Mouse (Mus musculus) CD4-positive, CD25-positive, alpha-beta regulatory T cell, adult 2 months (primary cell): ENCODE data around the gene Rnf186.
"Not testable (repeated sequence)": the region's sequence is repeated elsewhere in the genome, so short reads cannot be mapped to it uniquely, and the experiment has no call there.

ENCODE experiments used
- DNase-seq: peaks from one replicate; pipeline ENCODE4 v3.0.0-alpha.2; 2012; ENCODE audit warnings: low read depth, low spot score

The Rnf186 gene

DNA sequence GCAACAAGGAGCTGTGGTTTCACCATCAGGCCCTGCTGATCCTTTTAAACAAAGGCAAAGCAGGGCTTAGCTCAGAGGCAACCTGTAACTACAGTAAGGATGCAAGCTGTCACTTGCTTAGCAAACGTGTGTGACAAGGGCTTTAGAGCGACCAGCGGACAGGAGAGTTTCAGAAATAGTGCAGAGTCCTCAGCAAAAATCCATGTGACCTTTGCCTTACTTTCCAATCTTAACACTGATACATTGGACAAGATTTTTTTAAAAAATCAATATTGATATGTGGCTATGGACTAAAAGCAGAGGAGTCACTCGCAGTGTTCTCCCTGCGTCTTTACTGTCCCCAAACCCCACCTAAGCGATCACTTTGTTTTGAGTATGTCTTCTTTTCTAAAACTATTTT is 4.5 kb downstream of the Rnf186 start:
- no peak for DNase-seq

GRCm38 (mm10) chr4:138972139-138972826 is 5.4 kb downstream of the Rnf186 start:
- DNase-seq: peak; percentile 63

GRCm38 (mm10) chr4:138972827-138973718 is 6.2 kb downstream of the Rnf186 start, which contains the start of gene Tmco4:
Gene Tmco4, plus strand, starts transcription at chr4:138972888.
- peak; percentile 91 for DNase-seq

DNA sequence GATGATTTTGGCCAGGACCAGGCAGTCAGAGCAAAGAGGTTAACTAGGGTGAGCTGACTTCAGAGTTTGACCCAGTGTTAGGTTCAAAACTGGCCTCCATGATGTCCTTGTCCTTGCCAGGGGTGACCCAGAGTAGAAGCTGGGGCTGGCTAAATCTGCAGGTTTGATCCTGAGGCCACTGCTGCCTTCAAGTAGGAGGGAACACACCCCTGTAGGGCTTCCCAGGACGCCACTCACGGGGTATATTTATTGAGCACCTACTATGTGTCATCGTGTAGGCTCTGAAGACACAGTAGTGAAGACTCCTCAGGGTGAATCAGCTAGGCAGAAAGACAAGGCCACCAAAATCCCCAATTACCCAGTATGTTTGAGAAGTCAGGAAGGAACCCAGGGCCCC is 6.8 kb downstream of the Rnf186 start:
- DNase-seq: no peak

GRCm38 (mm10) chr4:138974540-138974939 is 7.6 kb downstream of the Rnf186 start:
- not testable (repeated sequence) for DNase-seq

DNA sequence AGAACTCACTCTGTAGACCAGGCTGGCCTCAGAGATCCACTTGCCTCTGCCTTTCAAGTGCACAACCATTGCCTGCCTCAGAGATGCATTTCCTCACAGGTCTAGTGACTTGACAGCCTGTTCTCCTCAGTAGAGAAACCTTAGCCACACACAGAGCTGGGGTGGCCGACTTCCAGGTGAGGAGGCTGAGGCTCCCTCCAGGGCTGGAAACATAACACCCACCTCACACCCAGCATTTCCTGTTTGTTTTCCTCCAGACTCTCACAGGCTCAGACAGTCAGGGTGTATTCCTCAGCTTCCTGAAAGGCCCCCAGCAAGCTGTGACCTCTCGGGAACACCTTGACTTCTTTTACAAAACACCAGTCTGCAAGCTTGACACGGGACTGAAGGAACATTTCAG is 8.3 kb downstream of the Rnf186 start:
- peak; percentile 7 for DNase-seq

DNA sequence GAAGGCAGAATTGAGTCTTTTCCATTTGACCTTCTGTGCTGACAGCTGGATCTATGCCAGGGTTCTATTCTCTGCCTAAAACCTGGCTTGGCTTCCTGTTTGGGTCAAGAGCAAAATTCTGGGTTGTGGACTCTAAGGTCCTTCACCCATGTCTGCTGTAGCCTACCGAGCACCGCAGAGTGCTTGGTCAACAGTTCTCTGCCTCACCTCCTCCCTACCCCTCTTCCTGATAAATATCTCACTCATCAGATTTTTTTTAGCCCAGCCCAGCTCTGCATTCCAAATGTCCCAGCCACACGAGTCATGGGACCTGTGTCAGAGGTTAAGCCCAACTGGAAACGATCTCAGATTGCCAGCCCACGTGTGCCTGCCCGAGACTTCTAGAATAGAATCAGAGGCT is 9.1 kb downstream of the Rnf186 start:
- DNase-seq: no peak

DNA sequence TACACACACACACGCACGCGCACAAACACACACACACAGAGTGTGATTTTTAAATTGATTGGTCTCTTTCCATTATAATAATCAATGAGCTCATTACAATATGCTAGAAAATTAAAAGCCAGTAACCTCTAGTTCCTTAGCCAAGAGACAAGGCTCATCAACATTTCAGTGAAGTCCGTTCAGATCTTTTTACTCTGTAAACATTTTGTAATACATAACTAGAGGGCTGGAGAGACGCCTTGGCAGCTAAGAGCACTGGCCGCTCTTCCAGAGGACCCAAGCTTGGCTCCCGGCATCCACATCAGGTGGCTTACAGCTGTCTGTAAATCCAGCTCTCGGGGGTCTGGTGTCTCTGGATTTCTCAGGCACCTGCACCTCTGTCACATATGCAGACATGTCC is 13.1 kb downstream of the Rnf186 start:
- DNase-seq: no peak

- DNase-seq: no peak
Measured at GRCm38 (mm10) chr4:138980771-138981420, 14.0 kb downstream of the Rnf186 start.

- DNase-seq: no peak
Measured at GRCm38 (mm10) chr4:138983422-138983821, 16.5 kb downstream of the Rnf186 start.

GRCm38 (mm10) chr4:138984744-138985143 is 17.8 kb downstream of the Rnf186 start:
- peak; percentile 13 for DNase-seq

DNA sequence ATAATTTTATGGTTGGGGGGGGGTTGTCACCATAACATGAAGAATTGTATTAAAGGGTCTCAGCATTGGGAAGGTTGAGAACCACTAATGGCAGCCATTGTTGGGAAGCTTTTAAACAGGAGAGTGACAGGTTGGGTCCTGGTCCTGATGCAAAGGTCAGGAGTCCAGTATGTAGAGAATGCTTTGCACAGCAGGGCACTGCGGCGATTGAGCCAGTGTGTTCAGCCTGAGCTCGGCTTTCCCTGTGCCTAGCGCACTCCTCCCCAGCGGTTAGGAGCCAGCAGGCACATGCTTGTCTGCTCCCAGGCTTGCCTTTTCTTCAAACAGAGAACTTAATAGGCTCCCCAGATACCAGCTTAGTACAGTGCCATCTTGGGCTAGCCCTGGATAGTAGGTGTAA is 19.4 kb downstream of the Rnf186 start:
- no peak for DNase-seq

GRCm38 (mm10) chr4:138994389-138994788 is 27.5 kb downstream of the Rnf186 start:
- DNase-seq: no peak

GRCm38 (mm10) chr4:138996410-138996809 is 29.5 kb downstream of the Rnf186 start:
- peak; percentile 59 for DNase-seq

GRCm38 (mm10) chr4:138997121-138997520 is 30.2 kb downstream of the Rnf186 start:
- peak; percentile 55 for DNase-seq

- DNase-seq: no peak
Measured at GRCm38 (mm10) chr4:138998611-138999010, 31.7 kb downstream of the Rnf186 start.

DNA sequence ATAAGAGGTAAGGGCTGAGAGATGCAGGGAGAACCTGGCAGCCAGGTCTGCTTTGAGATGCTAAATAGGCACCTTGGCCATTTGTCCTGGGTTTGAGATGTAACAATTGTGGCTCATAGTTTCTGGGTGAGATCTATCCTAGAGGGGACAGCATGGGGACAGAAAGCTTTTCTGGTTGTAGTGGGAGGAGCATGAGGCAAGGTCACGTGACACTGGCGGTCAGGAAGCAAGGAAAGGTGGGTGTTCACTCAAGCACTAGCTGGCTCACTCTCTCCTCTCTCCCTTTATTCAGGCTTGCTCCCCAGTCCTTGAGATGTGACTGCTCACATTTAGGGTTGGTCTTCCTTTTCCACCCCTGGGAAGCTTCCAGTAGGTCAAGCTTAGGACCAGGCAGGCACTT is 34.1 kb downstream of the Rnf186 start:
- no peak for DNase-seq

- DNase-seq: no peak
Measured at GRCm38 (mm10) chr4:139001433-139001832, 34.5 kb downstream of the Rnf186 start.

GRCm38 (mm10) chr4:139004067-139004466 is 37.2 kb downstream of the Rnf186 start:
- no peak for DNase-seq

- DNase-seq: no peak
Measured at GRCm38 (mm10) chr4:139005214-139005613, 38.3 kb downstream of the Rnf186 start.

DNA sequence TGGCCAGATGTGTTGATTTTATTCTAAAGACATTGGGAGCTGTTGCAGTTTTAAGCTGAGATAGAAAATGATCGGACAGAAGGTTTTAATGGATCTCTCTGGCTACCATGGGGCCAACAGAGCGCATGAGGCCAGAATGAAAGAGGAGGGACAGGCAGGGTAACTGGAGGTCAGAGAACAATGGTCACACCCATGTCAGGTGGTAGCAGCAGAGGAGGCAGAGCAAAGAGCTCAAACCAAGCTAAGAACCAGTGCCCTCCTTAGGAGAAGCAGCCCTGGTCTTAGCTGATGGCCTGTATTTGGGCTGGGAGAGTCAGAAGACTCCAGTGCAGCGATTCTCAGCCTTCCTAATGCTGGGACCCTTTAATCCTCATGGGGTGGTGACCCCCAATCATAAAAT is 40.4 kb downstream of the Rnf186 start:
- DNase-seq: no peak

DNA sequence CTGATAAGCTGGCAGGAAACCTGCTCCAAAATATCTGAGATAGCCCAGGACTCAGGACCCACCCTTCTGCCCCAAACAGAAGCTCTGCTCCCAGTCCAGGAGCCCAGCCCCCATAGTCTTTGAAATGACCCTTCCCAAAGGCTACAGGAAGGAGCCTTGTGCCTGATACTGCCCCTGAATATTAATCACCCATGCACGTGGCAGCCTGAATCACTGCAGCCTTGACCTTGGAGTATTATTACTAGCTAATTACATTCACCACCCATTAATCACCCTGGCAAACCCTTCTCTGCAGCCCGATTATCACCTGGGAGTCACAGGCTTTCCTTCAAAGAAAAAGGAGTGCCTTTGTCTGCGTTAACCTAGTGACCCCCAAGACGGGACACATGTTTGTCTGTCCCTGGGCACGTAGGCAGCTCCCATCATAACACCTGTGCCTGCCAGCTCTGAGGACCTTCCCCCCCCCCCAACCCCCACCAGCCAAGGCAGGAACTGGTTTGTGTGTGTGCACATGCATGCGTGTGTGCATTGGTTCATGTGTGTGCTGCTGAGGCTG is 41.1 kb downstream of the Rnf186 start:
- no peak for DNase-seq
